Mouse (Mus musculus): ENCODE results near the gene Mff.

DNA sequence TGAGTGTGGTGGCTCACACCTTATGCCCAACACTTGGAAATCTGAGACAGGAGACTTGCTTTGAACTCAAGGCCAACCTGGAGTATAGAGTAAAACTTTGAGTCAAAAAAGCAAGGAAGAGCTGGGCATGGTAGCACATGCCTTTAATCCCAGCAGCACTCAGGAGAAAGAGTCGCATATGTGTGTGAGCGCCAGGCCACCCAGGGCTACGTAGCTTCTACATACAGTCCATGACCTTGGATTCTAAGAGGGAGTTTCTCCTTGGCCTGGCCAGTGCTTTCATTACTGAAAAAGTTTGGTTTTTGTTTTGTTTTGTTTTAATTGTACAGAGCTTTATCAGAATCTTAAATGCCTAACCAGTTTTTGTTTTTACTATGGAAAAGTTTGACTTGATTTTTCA, 19.3 kb downstream of the Mff start:
- TF ChIP-seq CTCF (IDR thresholded peaks at IDR 0.05; ENCODE audit: insufficient read depth, low read depth, low read length): no peak
- no peak for TF ChIP-seq POLR2A (IDR thresholded peaks at IDR 0.05; ENCODE audit: insufficient read depth, low read depth, low read length)
